Mouse (Mus musculus) MEL (cell line): ENCODE measurements at regions not wholly inside any gene's neighbourhood (a gene's known extent, or its start where the extent isn't known, plus 50 kb on each side); places are given as distances from the start of the nearest gene placed in this dataset.

ENCODE experiments used
- DNase-seq: peaks from one replicate; pipeline ENCODE4 v3.0.0; 2011; ENCODE audit warnings: low read depth, low spot score
- H3K27ac ChIP-seq: 2 replicates; pipeline ENCODE4 v1.5.1; 2012; ENCODE audit warnings: low read depth, mild to moderate bottlenecking, control low read depth, low read length, moderate library complexity; ENCODE audit not compliant: control insufficient read depth
- H3K27me3 ChIP-seq, 2 experiments: fragments of 150-350 bp in 1 of 2; sonication (generic) in 1 of 2; 2 replicates each; pipeline ENCODE4 v1.6.1; 2012; ENCODE audit warnings: low read length in 2 of 2, mild to moderate bottlenecking in 2 of 2, improper control_type of control experiment in 1 of 2, moderate library complexity in 1 of 2; ENCODE audit not compliant: insufficient read depth in 2 of 2, control insufficient read depth in 1 of 2
- H3K36me3 ChIP-seq, 2 experiments: 2 replicates each; pipeline ENCODE4 v1.6.1; 2012 to 2014; ENCODE audit warnings: low read length in 2 of 2, improper control_type of control experiment in 1 of 2, inconsistent platforms in 1 of 2, mild to moderate bottlenecking in 1 of 2; ENCODE audit not compliant: insufficient read depth in 2 of 2, control insufficient read depth in 1 of 2
- H3K4me1 ChIP-seq, 2 experiments: fragments of 150-350 bp in 1 of 2; sonication (generic) in 1 of 2; 2 replicates each; pipeline ENCODE4 v1.6.1; 2012; ENCODE audit warnings: low read length in 2 of 2, improper control_type of control experiment in 1 of 2, mild to moderate bottlenecking in 1 of 2; ENCODE audit not compliant: insufficient read depth in 2 of 2, control insufficient read depth in 1 of 2
- H3K4me3 ChIP-seq, 2 experiments: fragments of 150-350 bp in 1 of 2; sonication (generic) in 1 of 2; 2 replicates each; pipeline ENCODE4 v1.5.1; 2012; ENCODE audit warnings: low read depth in 2 of 2, low read length in 2 of 2, mild to moderate bottlenecking in 2 of 2, moderate library complexity in 2 of 2, control low read depth in 1 of 2, improper control_type of control experiment in 1 of 2; ENCODE audit not compliant: control insufficient read depth in 1 of 2, insufficient read depth in 1 of 2
- H3K79me2 ChIP-seq: 2 replicates; pipeline ENCODE4 v1.6.1; 2012; ENCODE audit warnings: mild to moderate bottlenecking, low read length, moderate library complexity; ENCODE audit not compliant: control insufficient read depth, poor library complexity, insufficient read depth
- H3K9ac ChIP-seq: 2 replicates; pipeline ENCODE4 v1.6.1; 2012; ENCODE audit warnings: low read depth, mild to moderate bottlenecking, control low read depth, low read length, moderate library complexity; ENCODE audit not compliant: control insufficient read depth, poor library complexity, severe bottlenecking
- H3K9me3 ChIP-seq: fragments of 150-350 bp; sonication (generic); replicated peaks from 2 replicates; pipeline ENCODE4 v1.6.1; 2012; ENCODE audit warnings: mild to moderate bottlenecking, low read length, improper control_type of control experiment, moderate library complexity; ENCODE audit not compliant: insufficient read depth
- CHD2 ChIP-seq: IDR thresholded peaks from 2 replicates; pipeline ENCODE4 v1.6.1; 2011; ENCODE audit warnings: low read length, improper control_type of control experiment
- CTCF ChIP-seq, 3 experiments: IDR thresholded peaks in 2 of 3; conservative IDR thresholded peaks in 1 of 3; 2 replicates each; pipeline ENCODE4 v1.5.1; 2011 to 2012; ENCODE audit warnings: low read length in 3 of 3, low read depth in 2 of 3, mild to moderate bottlenecking in 2 of 3, improper control_type of control experiment in 1 of 3, inconsistent platforms in 1 of 3, mixed read lengths in 1 of 3, moderate library complexity in 1 of 3; ENCODE audit not compliant: control insufficient read depth in 1 of 3, insufficient read depth in 1 of 3, poor library complexity in 1 of 3, severe bottlenecking in 1 of 3
- ELF1 ChIP-seq: IDR thresholded peaks from 2 replicates; pipeline ENCODE4 v1.6.1; 2014; ENCODE audit warnings: low read depth, mild to moderate bottlenecking, inconsistent platforms, low read length, improper control_type of control experiment, moderate library complexity
- EP300 ChIP-seq, 2 experiments: IDR thresholded peaks; 2 replicates each; pipeline ENCODE4 v1.6.1; 2011; ENCODE audit warnings: improper control_type of control experiment in 2 of 2, low read length in 2 of 2, low read depth in 1 of 2, mild to moderate bottlenecking in 1 of 2
- JUND ChIP-seq: IDR thresholded peaks from 2 replicates; pipeline ENCODE4 v1.6.1; 2011; ENCODE audit warnings: low read depth, mild to moderate bottlenecking, improper control_type of control experiment, low read length
- KAT2A ChIP-seq: conservative IDR thresholded peaks from 2 replicates; pipeline ENCODE4 v1.6.1; 2012; ENCODE audit warnings: low read depth, low read length, improper control_type of control experiment, inconsistent platforms
- MAFK ChIP-seq: IDR thresholded peaks from 2 replicates; pipeline ENCODE4 v1.6.1; 2011; ENCODE audit warnings: low read depth, mild to moderate bottlenecking, low read length, improper control_type of control experiment, borderline replicate concordance
- MAZ ChIP-seq: IDR thresholded peaks from 2 replicates; pipeline ENCODE4 v1.6.1; 2012; ENCODE audit warnings: low read depth, mild to moderate bottlenecking, inconsistent platforms, low read length, improper control_type of control experiment
- MEF2A ChIP-seq: IDR thresholded peaks from 2 replicates; pipeline ENCODE4 v1.6.1; 2014; ENCODE audit warnings: low read depth, mild to moderate bottlenecking, inconsistent platforms, low read length, improper control_type of control experiment; ENCODE audit not compliant: poor library complexity, insufficient replicate concordance, severe bottlenecking; ENCODE audit errors: extremely low read depth
- NELFE ChIP-seq: IDR thresholded peaks from 2 replicates; pipeline ENCODE4 v1.6.1; 2011; ENCODE audit warnings: low read depth, low read length, improper control_type of control experiment
- POLR2A ChIP-seq, 2 experiments: IDR thresholded peaks; 2 replicates each; pipeline ENCODE4 v1.6.1; 2011 to 2012; ENCODE audit warnings: low read length in 2 of 2, mild to moderate bottlenecking in 2 of 2, control low read depth in 1 of 2, improper control_type of control experiment in 1 of 2, low read depth in 1 of 2, moderate library complexity in 1 of 2; ENCODE audit not compliant: control insufficient read depth in 1 of 2, insufficient read depth in 1 of 2, poor library complexity in 1 of 2
- POLR2AphosphoS2 ChIP-seq: IDR thresholded peaks from 2 replicates; pipeline ENCODE4 v1.6.1; 2011; ENCODE audit warnings: low read length, improper control_type of control experiment
- RCOR1 ChIP-seq: IDR thresholded peaks from 2 replicates; pipeline ENCODE4 v1.6.1; 2012; ENCODE audit warnings: low read depth, mild to moderate bottlenecking, inconsistent platforms, low read length, improper control_type of control experiment
- SIN3A ChIP-seq: IDR thresholded peaks from 2 replicates; pipeline ENCODE4 v1.6.1; 2012; ENCODE audit warnings: low read length, improper control_type of control experiment, inconsistent platforms
- TAL1 ChIP-seq: IDR thresholded peaks from 2 replicates; pipeline ENCODE4 v1.6.1; 2012; ENCODE audit warnings: mild to moderate bottlenecking, inconsistent platforms, low read length, moderate library complexity, mixed read lengths
- UBTF ChIP-seq: IDR thresholded peaks from 2 replicates; pipeline ENCODE4 v1.6.1; 2012; ENCODE audit warnings: low read depth, mild to moderate bottlenecking, inconsistent platforms, low read length, improper control_type of control experiment, moderate library complexity, borderline replicate concordance; ENCODE audit not compliant: insufficient read depth
- USF2 ChIP-seq, 2 experiments: IDR thresholded peaks; 2 replicates each; pipeline ENCODE4 v1.6.1; 2011 to 2012; ENCODE audit warnings: improper control_type of control experiment in 2 of 2, low read length in 2 of 2, borderline replicate concordance in 1 of 2, inconsistent platforms in 1 of 2, low read depth in 1 of 2, mild to moderate bottlenecking in 1 of 2; ENCODE audit not compliant: insufficient read depth in 1 of 2
- ZC3H11A ChIP-seq: IDR thresholded peaks from 2 replicates; pipeline ENCODE4 v1.6.1; 2012; ENCODE audit warnings: low read depth, mild to moderate bottlenecking, inconsistent platforms, low read length, improper control_type of control experiment
- ZNF384 ChIP-seq: IDR thresholded peaks from 2 replicates; pipeline ENCODE4 v1.6.1; 2012; ENCODE audit warnings: low read depth, mild to moderate bottlenecking, inconsistent platforms, low read length, improper control_type of control experiment

GRCm38 (mm10) chr10:103649848-103650247 lies 282.3 kb downstream of the Slc6a15 start:
- TF ChIP-seq KAT2A (no peak), MEF2A (no peak), RCOR1 (no peak), POLR2A (IDR thresholded peaks at IDR 0.05; ENCODE audit: control insufficient read depth in 1 of 2, insufficient read depth in 1 of 2, low read depth in 1 of 2, low read length in 2 of 2, poor library complexity in 1 of 2) (no peak), TAL1 (no peak)
- no peaks in the 10 kb centered on the region for H3K79me2 ChIP-seq
- H3K4me3 ChIP-seq: no peak overlapping the region
- H3K9ac ChIP-seq: no peak overlapping the region
- no peaks in the 10 kb centered on the region for H3K27me3 ChIP-seq
- no peak overlapping the region for H3K27ac ChIP-seq
- DNase-seq: no peak
- no peaks in the 10 kb centered on the region for H3K36me3 ChIP-seq
- no peaks in the 10 kb centered on the region for H3K4me1 ChIP-seq
- H3K9me3 ChIP-seq: no peaks in the 10 kb centered on the region

GRCm38 (mm10) chr10:103673081-103673480 lies 305.5 kb downstream of the Slc6a15 start:
- H3K4me1 ChIP-seq: no peaks in the 10 kb centered on the region
- TF ChIP-seq CTCF (IDR thresholded peaks at IDR 0.05 in 2 of 3, conservative IDR thresholded peaks at IDR 0.05 in 1 of 3; ENCODE audit: control insufficient read depth in 1 of 3, insufficient read depth in 1 of 3, low read depth in 2 of 3, low read length in 3 of 3, poor library complexity in 1 of 3, severe bottlenecking in 1 of 3): no peak
- no peak for TF ChIP-seq SIN3A
- no peak for TF ChIP-seq MEF2A
- TF ChIP-seq POLR2A (IDR thresholded peaks at IDR 0.05; ENCODE audit: control insufficient read depth in 1 of 2, insufficient read depth in 1 of 2, low read depth in 1 of 2, low read length in 2 of 2, poor library complexity in 1 of 2): no peak
- no peak for TF ChIP-seq KAT2A
- TF ChIP-seq MAFK: no peak
- TF ChIP-seq POLR2AphosphoS2: no peak
- no peak for TF ChIP-seq NELFE
- TF ChIP-seq ZC3H11A: no peak
- TF ChIP-seq MAZ: no peak
- no peak for TF ChIP-seq USF2 (IDR thresholded peaks at IDR 0.05; ENCODE audit: borderline replicate concordance in 1 of 2, insufficient read depth in 1 of 2, low read depth in 1 of 2, low read length in 2 of 2)
- TF ChIP-seq ELF1: no peak
- no peak for TF ChIP-seq EP300 (IDR thresholded peaks at IDR 0.05; ENCODE audit: low read depth in 1 of 2, low read length in 2 of 2)
- TF ChIP-seq ZNF384: no peak
- TF ChIP-seq JUND: no peak
- no peak for TF ChIP-seq CHD2
- no peak for TF ChIP-seq UBTF
- no peak overlapping the region for H3K27ac ChIP-seq

More at GRCm38 (mm10) chr10:103673081-103673480, 305.5 kb downstream of the Slc6a15 start:
- no peak overlapping the region for H3K4me3 ChIP-seq
- no peaks in the 10 kb centered on the region for H3K27me3 ChIP-seq
- no peak overlapping the region for H3K9ac ChIP-seq
- H3K9me3 ChIP-seq: no peaks in the 10 kb centered on the region
- no peak for DNase-seq
- no peaks in the 10 kb centered on the region for H3K36me3 ChIP-seq
- H3K79me2 ChIP-seq: no peaks in the 10 kb centered on the region
